Mouse (Mus musculus): ENCODE results near the gene Asxl1. TPM values are rescaled to one million over a fixed set of nuclear protein-coding genes. Genes with fewer than 3 reads are reported as not detected.

Gene Asxl1
- total and polyA plus RNA-seq, 3 experiments: 7.5 to 24.7 (median 20.5) TPM

DNA sequence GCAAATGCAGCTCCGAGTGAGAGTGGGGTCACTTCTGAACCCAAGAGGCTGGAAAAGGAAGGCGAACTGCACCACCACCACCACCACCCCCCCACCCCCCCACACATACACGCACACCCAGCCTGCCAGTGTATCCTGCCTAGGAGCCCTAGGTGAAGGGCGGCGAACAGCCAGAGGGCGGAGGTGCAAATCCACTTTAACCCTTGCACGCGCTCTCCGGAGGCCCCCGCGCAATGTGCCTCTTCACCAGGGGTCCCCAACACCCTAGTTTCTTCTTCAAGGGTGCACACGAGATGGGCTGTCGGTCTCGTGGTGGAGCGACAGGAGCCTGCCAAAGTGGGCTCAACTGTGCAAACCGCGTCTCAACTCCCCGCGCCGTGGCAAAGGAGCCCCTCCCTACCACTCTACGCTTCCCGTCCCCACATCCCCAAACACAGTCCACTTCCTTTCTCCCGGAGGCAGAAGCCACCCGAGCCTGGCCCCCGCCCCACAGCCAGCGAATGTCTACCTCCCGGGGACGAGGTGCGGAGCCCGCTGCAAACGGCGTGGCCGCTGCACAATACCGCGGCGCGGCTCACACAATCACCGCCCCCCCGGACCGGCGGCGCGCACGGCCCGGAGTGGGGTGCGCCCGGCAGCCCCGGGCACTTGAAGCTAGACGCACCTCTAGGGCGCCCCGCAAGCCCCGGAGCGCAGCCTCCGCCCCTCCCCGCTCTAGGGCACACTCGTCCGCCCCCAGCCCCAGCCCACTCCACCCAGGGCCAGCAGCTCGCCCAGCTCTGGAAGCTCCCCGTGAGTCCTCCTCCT, 98.0 kb downstream of the Asxl1 start:
- DNase-seq: no peak

GRCm38 (mm10) chr2:153444254-153445136, 98.9 kb downstream of the Asxl1 start:
- peak; percentile 86 for DNase-seq

GRCm38 (mm10) chr2:153445137-153446016, 99.7 kb downstream of the Asxl1 start:
- DNase-seq: peak; percentile 43

- DNase-seq: peak; percentile 63
These were observed 100.4 kb downstream of the Asxl1 start for GRCm38 (mm10) chr2:153446017-153446408.

DNA sequence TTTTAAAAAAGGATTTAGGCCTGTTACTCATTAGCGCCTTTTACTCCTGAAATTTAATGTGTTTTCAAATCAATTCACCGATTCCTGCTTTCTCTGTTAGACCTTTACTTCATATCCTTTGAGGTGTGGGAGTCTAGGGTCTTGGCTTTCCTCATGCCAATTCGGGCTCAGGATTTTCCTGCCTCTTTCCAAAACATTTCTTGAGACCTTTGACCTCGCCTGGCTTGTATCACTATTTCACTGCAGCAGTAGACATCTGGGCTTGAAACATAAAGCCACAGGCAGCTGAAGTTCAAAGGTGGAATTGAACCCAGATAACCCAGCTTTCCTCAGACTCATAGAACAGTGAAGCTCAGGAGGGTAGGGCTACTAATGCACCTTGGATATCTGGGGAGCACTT, 100.8 kb downstream of the Asxl1 start:
- DNase-seq: no peak

- DNase-seq: peak; percentile 76
These were observed 102.1 kb downstream of the Asxl1 start for GRCm38 (mm10) chr2:153447719-153448118.

DNA sequence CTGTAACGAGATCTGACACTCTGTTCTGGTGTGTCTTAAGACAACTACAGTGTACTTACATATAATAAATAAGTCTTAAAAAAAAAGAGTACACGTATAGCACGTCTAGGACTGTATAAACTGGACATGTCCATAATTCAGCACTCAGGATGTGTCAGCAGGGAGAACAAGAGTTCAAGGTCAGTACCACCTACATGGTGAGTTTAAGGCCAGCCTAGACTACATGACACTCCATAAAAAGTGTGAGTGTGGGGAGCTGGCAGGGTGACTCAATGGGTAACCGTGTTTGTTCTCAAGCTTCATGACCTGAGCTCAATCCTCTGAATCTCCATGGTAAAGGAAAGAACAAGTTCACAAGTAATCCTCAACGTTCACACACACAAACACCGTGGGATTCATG, 102.9 kb downstream of the Asxl1 start:
- DNase-seq: peak; percentile 41

Other genes starting within 250 kb of the Asxl1 start
- 1 to 10 TPM; 3.1 to 4.6 TPM for gene Hck, start 237.4 kb upstream of the Asxl1 start, total RNA-seq (2021)
- gene Hck, start 237.4 kb upstream of the Asxl1 start, polyA plus RNA-seq (2012; rRNA removed): 4.2 and 4.7 TPM in 2 replicates
- gene Tm9sf4, start 184.5 kb upstream of the Asxl1 start, total RNA-seq (2021): 100 to 1,000 TPM; 104 to 121 TPM
- gene Tm9sf4, start 184.5 kb upstream of the Asxl1 start, polyA plus RNA-seq (2012; rRNA removed): 40.8 and 66.2 TPM in 2 replicates
- gene Tspyl3, start 120.4 kb upstream of the Asxl1 start, total RNA-seq (2021): 1 to 10 TPM; 1.9 to 3.9 TPM
- gene Tspyl3, start 120.4 kb upstream of the Asxl1 start, polyA plus RNA-seq (2012; rRNA removed): 3.6 and 4.0 TPM in 2 replicates
- 1 to 10 TPM; 8.2 to 9.3 TPM for gene Plagl2, start 104.4 kb upstream of the Asxl1 start, total RNA-seq (2021)
- gene Plagl2, start 104.4 kb upstream of the Asxl1 start, polyA plus RNA-seq (2012; rRNA removed): 3.7 and 5.2 TPM in 2 replicates
- 10 to 100 TPM; 47.6 to 57.0 TPM for gene Pofut1, start 104.3 kb upstream of the Asxl1 start, total RNA-seq (2021)
- 43.5 and 46.5 TPM in 2 replicates for gene Pofut1, start 104.3 kb upstream of the Asxl1 start, polyA plus RNA-seq (2012; rRNA removed)
- 10 to 100 TPM; 26.3 to 29.5 TPM for gene Kif3b, start 54.4 kb upstream of the Asxl1 start, total RNA-seq (2021)
- gene Kif3b, start 54.4 kb upstream of the Asxl1 start, polyA plus RNA-seq (2012; rRNA removed): 3.7 and 4.3 TPM in 2 replicates
- not detected for gene 4930404H24Rik, start 147.0 kb downstream of the Asxl1 start, total RNA-seq (2021)
- gene 4930404H24Rik, start 147.0 kb downstream of the Asxl1 start, polyA plus RNA-seq (2012; rRNA removed): not detected in 2 replicates
- 10 to 100 TPM; 11.5 to 16.4 TPM for gene Nol4l, start 184.1 kb downstream of the Asxl1 start, total RNA-seq (2021)
- 6.5 and 9.2 TPM in 2 replicates for gene Nol4l, start 184.1 kb downstream of the Asxl1 start, polyA plus RNA-seq (2012; rRNA removed)

All from adrenal gland, adult 2 months (tissue).